Mouse (Mus musculus) midbrain, embryonic 15.5 days (tissue): Measurements from ENCODE around the gene Hist1h3f. TPM values are rescaled to one million over a fixed set of nuclear protein-coding genes. Genes with fewer than 3 reads are reported as not detected.
"Not testable (repeated sequence)": the region's sequence is repeated elsewhere in the genome, so short reads cannot be mapped to it uniquely, and the experiment has no call there.

Experiments
- ATAC-seq: fragments of 200-750 bp; cut with Nextera tagmentation; replicated peaks from 2 replicates; pipeline ENCODE4 v1.8.0; 2017; ENCODE audit warnings: moderate TSS enrichment
- H3K27ac ChIP-seq: fragments of 300-500 bp; sonication (generic); 2 replicates; pipeline ENCODE4 v1.5.1; 2015; ENCODE audit warnings: mild to moderate bottlenecking, inconsistent platforms
- H3K27me3 ChIP-seq: fragments of 300-500 bp; sonication (generic); replicated peaks from 2 replicates; pipeline ENCODE4 v1.6.1; 2015; ENCODE audit warnings: inconsistent platforms
- H3K36me3 ChIP-seq: fragments of 300-500 bp; sonication (generic); replicated peaks from 2 replicates; pipeline ENCODE4 v1.6.1; 2015; ENCODE audit warnings: inconsistent platforms
- H3K4me1 ChIP-seq: fragments of 300-500 bp; sonication (generic); 2 replicates; pipeline ENCODE4 v1.6.1; 2015; ENCODE audit warnings: inconsistent platforms
- H3K4me2 ChIP-seq: fragments of 300-500 bp; sonication (generic); 2 replicates; pipeline ENCODE4 v1.6.1; 2015; ENCODE audit warnings: inconsistent platforms, mild to moderate bottlenecking, moderate library complexity
- H3K4me3 ChIP-seq: fragments of 300-500 bp; sonication (generic); 2 replicates; pipeline ENCODE4 v1.5.1; 2015; ENCODE audit warnings: mild to moderate bottlenecking, inconsistent platforms
- H3K9ac ChIP-seq: fragments of 300-500 bp; sonication (generic); 2 replicates; pipeline ENCODE4 v1.6.1; 2015; ENCODE audit warnings: mild to moderate bottlenecking, inconsistent platforms
- H3K9me3 ChIP-seq: fragments of 300-500 bp; sonication (generic); 2 replicates; pipeline ENCODE4 v1.6.1; 2016; ENCODE audit warnings: inconsistent platforms
- WGBS: fragments of 180-500 bp; shearing (Covaris S2); methylation state at CpG from one replicate; pipeline ENCODE4 v1.1.7; 2015; ENCODE audit warnings: mixed read lengths; 5-methylcytosine and 5-hydroxymethylcytosine counted together
- polyA plus RNA-seq: library from polyadenylated mRNA; unstranded; fragments of >200 nt; fragmentation: Nextera tagmentation; extraction: Ambion mirVana; gene quantifications from 2 replicates; pipeline ENCODE4 v1.2.1, GENCODE M21; 2015

Gene Hist1h3f
- polyA plus RNA-seq, 1 experiment from 2014 or later, result 0.27 TPM

DNA sequence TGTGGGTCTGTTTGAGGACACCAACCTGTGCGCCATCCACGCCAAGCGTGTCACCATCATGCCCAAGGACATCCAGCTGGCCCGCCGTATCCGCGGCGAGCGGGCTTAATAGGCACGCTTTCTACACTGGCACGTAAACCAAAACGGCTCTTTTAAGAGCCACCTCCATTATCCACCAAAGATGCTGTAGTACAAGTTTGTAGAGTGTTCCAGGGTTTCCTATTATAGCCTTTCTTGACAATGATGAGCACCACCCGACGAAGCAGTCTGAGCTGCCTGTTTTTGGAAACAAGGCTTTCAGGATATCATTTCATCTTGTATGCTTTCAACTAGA lies 902 bp downstream of the Hist1h3f start:
- H3K36me3 ChIP-seq, H3K27me3 ChIP-seq, H3K9me3 ChIP-seq, H3K4me1 ChIP-seq: not testable (repeated sequence)
- peak overlapping the region; percentile 52 for H3K4me3 ChIP-seq
- WGBS, result 0% methylated on average over 14 of the region's 14 CpGs
- peak; percentile 56 for ATAC-seq
- H3K27ac ChIP-seq, result peak overlapping the region; percentile 91
- H3K9ac ChIP-seq, result 0 out of 2 replicates have a peak overlapping the region, but pooled peaks have one; percentile 37
- peak overlapping the region; percentile 86 for H3K4me2 ChIP-seq

- no peak overlapping the region for H3K27ac ChIP-seq
- H3K4me2 ChIP-seq, result no peak overlapping the region
- H3K9me3 ChIP-seq, result no peaks in the 10 kb centered on the region
- peaks cover 13% of the 10 kb centered on the region for H3K4me1 ChIP-seq
- H3K27me3 ChIP-seq, result no peaks in the 10 kb centered on the region
- H3K9ac ChIP-seq, result no peak overlapping the region
- 85% methylated on average over 5 of the region's 5 CpGs for WGBS
- no peaks in the 10 kb centered on the region for H3K36me3 ChIP-seq
- ATAC-seq, result no peak
- no peak overlapping the region for H3K4me3 ChIP-seq
These were observed 2.8 kb downstream of the Hist1h3f start for GRCm38 (mm10) chr13:23546694-23547093.

GRCm38 (mm10) chr13:23550761-23551145 lies 6.9 kb downstream of the Hist1h3f start:
- H3K9me3 ChIP-seq, result no peaks in the 10 kb centered on the region
- H3K4me2 ChIP-seq, result peak overlapping the region; percentile 62
- peaks cover 28% of the 10 kb centered on the region for H3K4me1 ChIP-seq
- peak overlapping the region; percentile 55 for H3K9ac ChIP-seq
- WGBS, result 9% methylated on average over 3 of the region's 3 CpGs
- H3K27ac ChIP-seq, result peak overlapping the region; percentile 81
- no peaks in the 10 kb centered on the region for H3K36me3 ChIP-seq
- peak overlapping the region; percentile 42 for H3K4me3 ChIP-seq
- no peak for ATAC-seq
- no peaks in the 10 kb centered on the region for H3K27me3 ChIP-seq

DNA sequence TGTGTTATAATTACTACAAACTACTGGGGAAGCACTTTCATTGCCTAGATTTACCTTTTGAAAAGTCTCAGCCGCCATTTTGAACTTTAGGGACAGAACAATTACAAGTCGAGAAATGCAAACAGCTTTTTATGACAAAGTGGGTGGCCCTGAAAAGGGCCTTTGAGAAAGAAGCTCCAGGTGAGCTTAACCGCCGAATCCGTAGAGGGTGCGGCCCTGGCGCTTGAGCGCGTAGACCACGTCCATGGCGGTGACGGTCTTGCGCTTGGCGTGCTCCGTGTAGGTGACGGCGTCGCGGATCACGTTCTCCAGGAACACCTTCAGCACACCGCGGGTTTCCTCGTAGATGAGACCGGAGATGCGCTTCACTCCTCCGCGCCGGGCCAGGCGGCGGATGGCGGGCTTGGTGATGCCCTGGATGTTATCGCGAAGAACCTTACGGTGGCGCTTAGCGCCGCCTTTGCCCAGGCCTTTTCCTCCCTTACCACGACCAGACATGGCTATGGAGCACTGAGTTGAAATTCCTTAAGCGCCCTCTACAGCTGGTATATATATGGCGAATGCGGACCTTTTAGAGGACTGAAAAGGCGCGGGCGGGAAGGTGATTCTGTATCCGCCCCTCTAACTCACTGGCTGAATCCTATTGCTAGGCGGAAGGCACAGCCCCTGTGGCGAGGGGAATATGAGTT lies 7.4 kb downstream of the Hist1h3f start, which contains the start of gene Hist1h4f:
Gene Hist1h4f, minus strand, starts transcription at position 503 of the 689 bp plus-strand sequence.
- H3K27me3 ChIP-seq, H3K36me3 ChIP-seq, H3K9me3 ChIP-seq: not testable (repeated sequence)
- peak; percentile 91 for ATAC-seq
- WGBS, result under 1% methylated on average over 47 of the region's 47 CpGs
- H3K27ac ChIP-seq, result peak within 1 kb of the TSS; percentile 81
- peak within 1 kb of the TSS; percentile 62 for H3K4me2 ChIP-seq
- H3K4me1 ChIP-seq, result peaks cover 28% of the 10 kb centered on the region
- H3K9ac ChIP-seq, result peak within 1 kb of the TSS; percentile 55
- H3K4me3 ChIP-seq, result peak within 1 kb of the TSS; percentile 42

DNA sequence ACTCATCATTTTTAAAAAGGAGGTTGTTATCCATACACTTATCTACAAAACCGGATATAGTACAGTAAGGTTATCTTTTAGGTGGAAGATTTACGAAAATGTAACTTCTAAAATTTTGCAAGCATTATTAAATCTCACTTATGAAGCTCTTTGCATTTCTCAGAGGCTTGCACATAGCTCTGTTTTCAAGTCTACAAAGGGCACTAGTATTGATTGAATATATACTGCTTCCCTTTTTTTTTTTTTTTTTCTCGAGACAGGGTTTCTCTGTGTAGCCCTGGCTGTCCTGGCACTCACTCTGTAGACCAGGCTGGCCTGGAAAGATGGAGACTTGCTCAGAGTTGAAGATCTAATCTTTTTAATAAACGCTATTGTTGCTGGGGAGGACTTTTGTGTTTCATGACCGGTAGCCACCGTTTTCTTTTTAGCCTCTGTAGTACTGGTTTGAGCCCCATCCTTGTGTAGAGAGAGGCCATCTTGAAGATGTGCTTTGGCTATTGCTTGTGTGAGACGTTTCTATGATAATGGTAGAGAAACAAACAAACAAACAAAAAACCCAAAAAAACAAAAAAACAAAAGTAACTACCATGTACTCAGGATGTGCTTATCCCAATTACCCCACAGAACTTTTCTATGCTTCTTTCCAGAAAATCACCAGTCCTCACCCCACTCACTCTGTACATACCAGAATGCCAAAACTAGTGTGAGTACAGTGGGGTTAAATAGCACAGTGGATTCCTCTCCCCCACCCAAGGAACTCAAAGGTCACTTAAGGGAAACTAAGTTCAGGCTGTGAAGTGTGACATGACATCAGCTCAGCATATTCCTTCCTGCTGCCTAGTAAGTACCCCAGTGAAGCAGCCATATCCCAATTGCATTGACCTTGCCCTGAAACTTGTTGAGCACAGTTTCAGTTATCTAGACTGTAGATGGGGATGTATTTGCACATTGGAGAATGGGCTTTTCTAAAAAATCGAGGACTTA lies 8.4 kb downstream of the Hist1h3f start:
- H3K27ac ChIP-seq, result peak overlapping the region; percentile 81
- H3K27me3 ChIP-seq, result no peaks in the 10 kb centered on the region
- ATAC-seq, result no peak
- no peaks in the 10 kb centered on the region for H3K36me3 ChIP-seq
- H3K4me3 ChIP-seq, result peak overlapping the region; percentile 42
- no peaks in the 10 kb centered on the region for H3K9me3 ChIP-seq
- peak overlapping the region; percentile 62 for H3K4me2 ChIP-seq
- 51% methylated on average over 8 of the region's 8 CpGs for WGBS
- no peak overlapping the region for H3K9ac ChIP-seq
- peaks cover 34% of the 10 kb centered on the region for H3K4me1 ChIP-seq

GRCm38 (mm10) chr13:23552962-23553361 lies 9.1 kb downstream of the Hist1h3f start, which contains the start of gene Hist1h1d:
Hist1h1d (plus strand) TSS chr13:23553262.
- no peak within 1 kb of the TSS for H3K9ac ChIP-seq
- peaks cover 34% of the 10 kb centered on the region for H3K4me1 ChIP-seq
- ATAC-seq, result no peak
- H3K4me3 ChIP-seq, result no peak within 1 kb of the TSS
- no peaks in the 10 kb centered on the region for H3K36me3 ChIP-seq
- no peaks in the 10 kb centered on the region for H3K9me3 ChIP-seq
- no peaks in the 10 kb centered on the region for H3K27me3 ChIP-seq
- peak within 1 kb of the TSS; percentile 99; the same call in 1 of the 2 replicates for H3K4me2 ChIP-seq
- H3K27ac ChIP-seq, result peak within 1 kb of the TSS; percentile 85; the same call in 1 of the 2 replicates

GRCm38 (mm10) chr13:23554393-23554792 lies 10.5 kb downstream of the Hist1h3f start:
- Histone ChIP-seq H3K36me3 (no peaks in the 10 kb centered on the region), H3K4me1 (peaks cover 34% of the 10 kb centered on the region), H3K4me2 (peak overlapping the region; percentile 99), H3K27me3 (no peaks in the 10 kb centered on the region), H3K27ac (peak overlapping the region; percentile 85), H3K4me3 (peak overlapping the region; percentile 51), H3K9ac (peak overlapping the region; percentile 53; the same call in 1 of the 2 replicates), H3K9me3 (no peaks in the 10 kb centered on the region)
- 25% methylated on average over 9 of the region's 9 CpGs for WGBS
- no peak for ATAC-seq

DNA sequence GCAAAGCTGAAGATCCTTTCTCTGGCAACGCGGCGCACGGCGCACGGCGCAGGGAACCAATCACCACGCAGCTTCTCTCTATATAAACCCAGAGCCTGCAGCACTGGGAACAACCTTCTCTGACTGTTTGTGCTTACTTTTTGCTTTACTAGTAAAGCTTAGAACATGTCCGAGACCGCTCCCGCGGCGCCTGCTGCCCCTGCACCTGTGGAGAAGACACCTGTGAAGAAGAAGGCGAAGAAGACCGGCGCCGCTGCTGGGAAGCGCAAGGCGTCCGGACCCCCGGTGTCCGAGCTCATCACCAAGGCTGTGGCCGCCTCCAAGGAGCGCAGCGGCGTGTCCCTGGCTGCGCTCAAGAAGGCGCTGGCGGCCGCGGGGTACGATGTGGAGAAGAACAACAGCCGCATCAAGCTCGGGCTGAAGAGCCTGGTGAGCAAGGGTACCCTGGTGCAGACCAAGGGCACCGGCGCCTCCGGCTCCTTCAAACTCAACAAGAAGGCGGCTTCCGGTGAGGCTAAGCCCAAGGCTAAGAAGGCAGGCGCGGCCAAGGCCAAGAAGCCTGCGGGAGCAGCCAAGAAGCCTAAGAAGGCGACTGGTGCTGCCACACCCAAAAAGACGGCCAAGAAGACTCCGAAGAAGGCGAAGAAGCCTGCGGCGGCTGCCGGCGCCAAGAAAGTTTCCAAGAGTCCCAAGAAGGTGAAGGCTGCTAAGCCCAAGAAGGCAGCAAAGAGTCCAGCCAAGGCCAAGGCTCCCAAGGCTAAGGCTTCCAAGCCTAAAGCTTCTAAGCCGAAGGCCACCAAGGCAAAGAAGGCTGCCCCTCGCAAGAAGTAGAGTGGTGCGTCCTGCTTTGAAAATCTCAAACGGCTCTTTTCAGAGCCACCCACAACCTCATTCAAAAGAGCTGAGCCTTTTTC lies 11.3 kb downstream of the Hist1h3f start:
- Histone ChIP-seq H3K4me3 (peak overlapping the region; percentile 51), H3K27me3 (no peaks in the 10 kb centered on the region), H3K36me3 (no peaks in the 10 kb centered on the region), H3K4me1 (peaks cover 34% of the 10 kb centered on the region), H3K9ac (peak overlapping the region; percentile 53), H3K27ac (peak overlapping the region; percentile 85), H3K9me3 (no peaks in the 10 kb centered on the region), H3K4me2 (peak overlapping the region; percentile 99)
- ATAC-seq, result peak; percentile 72
- under 1% methylated on average over 54 of the region's 54 CpGs for WGBS

- Histone ChIP-seq H3K4me3 (peak overlapping the region; percentile 51), H3K27me3 (no peaks in the 10 kb centered on the region), H3K36me3 (no peaks in the 10 kb centered on the region), H3K27ac (peak overlapping the region; percentile 85), H3K4me1 (peaks cover 32% of the 10 kb centered on the region), H3K9me3 (no peaks in the 10 kb centered on the region), H3K9ac (peak overlapping the region; percentile 53), H3K4me2 (peak overlapping the region; percentile 99)
- WGBS, result under 1% methylated on average over 18 of the region's 18 CpGs
- ATAC-seq, result peak; percentile 84
These were observed 12.1 kb downstream of the Hist1h3f start for GRCm38 (mm10) chr13:23555839-23556416.

DNA sequence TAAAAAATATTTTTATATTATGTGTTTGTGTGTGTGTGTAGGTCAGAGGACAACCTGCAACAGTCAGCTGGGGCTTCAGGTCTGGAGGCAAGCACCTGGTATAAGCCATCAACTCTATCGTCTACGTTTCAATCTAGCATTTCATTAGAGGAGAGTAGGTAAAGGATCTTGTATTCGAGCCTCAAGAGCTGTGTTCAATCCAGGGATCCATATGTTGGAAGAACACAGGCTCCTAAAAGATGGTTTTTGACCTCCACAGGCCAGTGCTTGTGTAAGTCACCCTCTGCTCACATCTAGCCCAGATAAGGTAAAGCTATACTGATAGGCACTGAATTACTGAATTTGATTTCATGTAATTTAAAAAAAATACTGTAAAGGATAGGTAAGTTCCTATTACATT lies 13.1 kb downstream of the Hist1h3f start:
- Histone ChIP-seq H3K9me3 (no peaks in the 10 kb centered on the region), H3K27me3 (no peaks in the 10 kb centered on the region), H3K4me1 (peaks cover 27% of the 10 kb centered on the region), H3K36me3 (no peaks in the 10 kb centered on the region), H3K9ac (no peak overlapping the region), H3K4me2 (peak overlapping the region; percentile 99; the same call in 1 of the 2 replicates), H3K27ac (no peak overlapping the region), H3K4me3 (no peak overlapping the region)
- WGBS, result 60% methylated on average over 3 of the region's 3 CpGs
- ATAC-seq, result no peak

GRCm38 (mm10) chr13:23560699-23561098 lies 16.8 kb downstream of the Hist1h3f start:
- not testable (repeated sequence) for H3K4me3 ChIP-seq, ATAC-seq, H3K9ac ChIP-seq, H3K36me3 ChIP-seq, H3K4me2 ChIP-seq, H3K27me3 ChIP-seq, H3K9me3 ChIP-seq, H3K27ac ChIP-seq
- WGBS, result 17% methylated on average over 2 of the region's 2 CpGs
- H3K4me1 ChIP-seq, result peaks cover 15% of the 10 kb centered on the region
